Mouse (Mus musculus): ENCODE data around the gene Serpinf2. TPM values are rescaled to one million over a fixed set of nuclear protein-coding genes. Genes with fewer than 3 reads are reported as not detected.
"Not testable (repeated sequence)": the region's sequence is repeated elsewhere in the genome, so short reads cannot be mapped to it uniquely, and the experiment has no call there.

Serpinf2 gene
- polyA plus RNA-seq, 1 experiment: 0.82 TPM

- Histone ChIP-seq H3K4me3 (replicated peaks; ENCODE audit: extremely low read depth, low read depth, low read length) (peak within 1 kb of the TSS; percentile 83), H3K4me1 (ENCODE audit: control insufficient read depth, insufficient read depth, low read length) (peaks cover 19% of the 10 kb centered on the region)
- WGBS: under 1% methylated on average over 46 of the region's 46 CpGs
- TF ChIP-seq CTCF (IDR thresholded peaks at IDR 0.05; ENCODE audit: insufficient read depth, low read length) (no peak), POLR2A (IDR thresholded peaks at IDR 0.05; ENCODE audit: borderline replicate concordance, extremely low read depth, low read depth, low read length) (peak; percentile 99)
- peak; percentile 98 for DNase-seq
Measured at GRCm38 (mm10) chr11:75460844-75461742, 21.7 kb upstream of the Serpinf2 start, which contains the start of gene Tlcd2. Tlcd2 (plus strand) TSS chr11:75461715.

GRCm38 (mm10) chr11:75460103-75460843 lies 20.9 kb upstream of the Serpinf2 start:
- peak; percentile 28; the same call in 1 of the 2 replicates for TF ChIP-seq POLR2A (IDR thresholded peaks at IDR 0.05; ENCODE audit: borderline replicate concordance, extremely low read depth, low read depth, low read length)
- no peak for TF ChIP-seq CTCF (IDR thresholded peaks at IDR 0.05; ENCODE audit: insufficient read depth, low read length)
- 2% methylated on average over 19 of the region's 19 CpGs for WGBS
- peak overlapping the region; percentile 71 for H3K4me3 ChIP-seq (replicated peaks; ENCODE audit: extremely low read depth, low read depth, low read length)
- peak; percentile 88 for DNase-seq
- peaks cover 20% of the 10 kb centered on the region for H3K4me1 ChIP-seq (ENCODE audit: control insufficient read depth, insufficient read depth, low read length)

DNA sequence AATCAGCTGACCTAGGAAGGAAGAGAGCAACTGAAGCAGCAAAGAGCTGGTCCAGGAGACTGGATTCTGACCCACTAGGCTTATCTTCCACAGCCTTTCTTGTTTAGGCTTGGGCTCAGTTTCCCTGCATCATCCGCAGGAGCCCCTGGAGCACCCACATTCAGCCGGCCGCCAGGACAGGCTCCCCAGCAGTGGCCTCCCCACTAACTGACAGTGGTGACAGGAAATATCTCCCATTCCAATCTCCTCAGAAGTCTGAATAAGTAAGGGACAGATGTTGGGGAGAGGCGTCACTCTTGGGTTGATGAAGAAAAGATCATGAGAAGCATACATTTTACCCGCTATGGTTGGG lies 20.3 kb upstream of the Serpinf2 start:
- 11% methylated on average over 5 of the region's 5 CpGs for WGBS
- no peak for DNase-seq
- peaks cover 22% of the 10 kb centered on the region for H3K4me1 ChIP-seq (ENCODE audit: control insufficient read depth, insufficient read depth, low read length)
- no peak for TF ChIP-seq CTCF (IDR thresholded peaks at IDR 0.05; ENCODE audit: insufficient read depth, low read length)
- TF ChIP-seq POLR2A (IDR thresholded peaks at IDR 0.05; ENCODE audit: borderline replicate concordance, extremely low read depth, low read depth, low read length): no peak
- no peak overlapping the region for H3K4me3 ChIP-seq (replicated peaks; ENCODE audit: extremely low read depth, low read depth, low read length)

DNA sequence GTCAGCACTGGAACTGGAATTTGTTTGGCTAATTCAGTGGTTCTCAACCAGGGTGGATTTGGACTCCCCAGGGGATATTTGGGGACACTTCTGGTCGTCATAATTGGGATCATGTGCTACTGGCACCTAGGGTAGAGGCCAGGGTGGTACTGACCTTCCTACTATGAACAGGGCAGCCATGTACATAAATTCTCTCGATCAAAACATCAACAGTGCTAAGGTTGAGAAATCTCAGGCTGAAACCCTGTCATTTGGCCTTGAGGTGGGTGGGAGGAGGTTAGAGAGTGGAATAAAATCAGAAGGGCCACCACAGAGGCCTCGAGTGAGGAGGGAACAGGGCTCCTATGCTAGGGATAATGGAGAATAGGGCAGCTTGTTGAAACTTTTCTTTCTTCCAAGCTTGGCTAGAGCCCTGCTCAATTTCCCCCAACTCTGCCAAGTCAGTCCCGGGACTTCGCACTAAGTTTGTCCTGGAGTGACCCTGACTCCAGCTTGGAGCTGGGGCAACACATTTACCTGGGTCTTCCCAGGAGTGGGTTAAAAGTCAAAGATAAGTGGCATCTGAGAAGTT lies 19.8 kb upstream of the Serpinf2 start:
- H3K4me3 ChIP-seq (replicated peaks; ENCODE audit: extremely low read depth, low read depth, low read length): no peak overlapping the region
- TF ChIP-seq CTCF (IDR thresholded peaks at IDR 0.05; ENCODE audit: insufficient read depth, low read length) (no peak), POLR2A (IDR thresholded peaks at IDR 0.05; ENCODE audit: borderline replicate concordance, extremely low read depth, low read depth, low read length) (no peak)
- no peak for DNase-seq
- 37% methylated on average over 5 of the region's 5 CpGs for WGBS
- H3K4me1 ChIP-seq (ENCODE audit: control insufficient read depth, insufficient read depth, low read length): peaks cover 22% of the 10 kb centered on the region

GRCm38 (mm10) chr11:75458628-75459041 lies 19.2 kb upstream of the Serpinf2 start:
- WGBS: 50% methylated on average over 8 of the region's 8 CpGs
- Histone ChIP-seq H3K4me3 (replicated peaks; ENCODE audit: extremely low read depth, low read depth, low read length) (no peak overlapping the region), H3K4me1 (ENCODE audit: control insufficient read depth, insufficient read depth, low read length) (peaks cover 26% of the 10 kb centered on the region)
- TF ChIP-seq CTCF (IDR thresholded peaks at IDR 0.05; ENCODE audit: insufficient read depth, low read length) (no peak), POLR2A (IDR thresholded peaks at IDR 0.05; ENCODE audit: borderline replicate concordance, extremely low read depth, low read depth, low read length) (no peak)
- DNase-seq: no peak

- no peak for DNase-seq
- H3K4me3 ChIP-seq (replicated peaks; ENCODE audit: extremely low read depth, low read depth, low read length): no peak overlapping the region
- TF ChIP-seq CTCF (IDR thresholded peaks at IDR 0.05; ENCODE audit: insufficient read depth, low read length) (peak; percentile 32; the same call in 1 of the 2 replicates), POLR2A (IDR thresholded peaks at IDR 0.05; ENCODE audit: borderline replicate concordance, extremely low read depth, low read depth, low read length) (no peak)
- WGBS: 16% methylated on average over 3 of the region's 3 CpGs
- peaks cover 24% of the 10 kb centered on the region for H3K4me1 ChIP-seq (ENCODE audit: control insufficient read depth, insufficient read depth, low read length)
Measured at GRCm38 (mm10) chr11:75458169-75458568, 18.8 kb upstream of the Serpinf2 start.

GRCm38 (mm10) chr11:75456440-75456871 lies 17.1 kb upstream of the Serpinf2 start:
- peaks cover 21% of the 10 kb centered on the region for H3K4me1 ChIP-seq (ENCODE audit: control insufficient read depth, insufficient read depth, low read length)
- no peak for DNase-seq
- H3K4me3 ChIP-seq (replicated peaks; ENCODE audit: extremely low read depth, low read depth, low read length): no peak overlapping the region
- 63% methylated on average over 7 of the region's 7 CpGs for whole genome bisulfite sequencing
- TF ChIP-seq POLR2A (IDR thresholded peaks at IDR 0.05; ENCODE audit: borderline replicate concordance, extremely low read depth, low read depth, low read length) (no peak), CTCF (IDR thresholded peaks at IDR 0.05; ENCODE audit: insufficient read depth, low read length) (no peak)

DNA sequence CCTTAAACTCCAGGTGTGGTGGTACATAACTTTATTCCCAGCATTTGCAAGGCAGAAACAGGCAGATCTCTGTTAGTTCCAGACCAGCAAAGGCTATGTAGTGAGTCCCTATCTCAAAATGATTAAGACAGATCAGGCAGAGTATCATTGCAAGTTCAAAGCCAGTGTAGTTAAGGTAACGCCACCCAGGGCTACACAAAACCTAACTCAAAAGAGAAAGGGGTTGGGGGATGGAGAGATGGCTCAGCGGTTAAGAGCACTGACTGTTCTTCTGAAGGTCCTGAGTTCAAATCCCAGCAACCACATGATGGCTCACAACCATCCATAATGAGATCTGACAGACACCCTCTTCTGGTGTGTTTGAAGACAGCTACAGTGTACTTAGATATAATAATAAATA lies 16.6 kb upstream of the Serpinf2 start:
- H3K4me3 ChIP-seq (replicated peaks; ENCODE audit: extremely low read depth, low read depth, low read length); DNase-seq: not testable (repeated sequence)
- H3K4me1 ChIP-seq (ENCODE audit: control insufficient read depth, insufficient read depth, low read length): peaks cover 23% of the 10 kb centered on the region
- 98% methylated on average over 2 of the region's 2 CpGs for WGBS

- DNase-seq: no peak
- peaks cover 25% of the 10 kb centered on the region for H3K4me1 ChIP-seq (ENCODE audit: control insufficient read depth, insufficient read depth, low read length)
- 42% methylated on average over 10 of the region's 10 CpGs for WGBS
- TF ChIP-seq POLR2A (IDR thresholded peaks at IDR 0.05; ENCODE audit: borderline replicate concordance, extremely low read depth, low read depth, low read length) (no peak), CTCF (IDR thresholded peaks at IDR 0.05; ENCODE audit: insufficient read depth, low read length) (no peak)
- no peak overlapping the region for H3K4me3 ChIP-seq (replicated peaks; ENCODE audit: extremely low read depth, low read depth, low read length)
Measured at GRCm38 (mm10) chr11:75455041-75455736, 15.8 kb upstream of the Serpinf2 start.
